Mouse (Mus musculus) kidney, adult 10 weeks (tissue): Measurements from ENCODE around the gene H2afv. TPM values are rescaled to one million over a fixed set of nuclear protein-coding genes. Genes with fewer than 3 reads are reported as not detected.

Experiments
- polyA plus RNA-seq: library from polyadenylated mRNA; stranded (reverse); fragments of 350-450 nt; fragmentation: Illumina TruSeq; extraction: RNeasy Lipid Tissue Mini Kit (QIAGEN cat#74804); gene quantifications from one replicate; pipeline ENCODE4 v1.2.3, GENCODE M21; 2014; ENCODE audit warnings: low read depth, low replicate concordance

H2afv gene
- polyA plus RNA-seq, result 19.9 TPM

GRCm38 (mm10) chr11:6444077-6444853 lies at the start of gene H2afv:
TSS of gene H2afv (minus strand) at chr11:6444443.

GRCm38 (mm10) chr11:6475867-6476484 lies 31.7 kb upstream of the H2afv start, which contains the start of gene Purb:
TSS of gene Purb (minus strand) at chr11:6475917.

GRCm38 (mm10) chr11:6414751-6415550 lies 29.3 kb downstream of the H2afv start, which contains the start of gene Ppia:
TSS of gene Ppia (plus strand) at chr11:6415443.

GRCm38 (mm10) chr11:6388726-6389413 lies 55.4 kb downstream of the H2afv start, which contains the start of gene Zmiz2:
TSS of gene Zmiz2 (plus strand) at chr11:6389074.

Other genes with a start within 250 kb of the H2afv start
- not detected for gene A730071L15Rik, start 244.4 kb downstream of the H2afv start, polyA plus RNA-seq
- gene Nudcd3, start 244.0 kb downstream of the H2afv start, polyA plus RNA-seq, result 18.5 TPM
- not detected for gene Npc1l1, start 214.3 kb downstream of the H2afv start, polyA plus RNA-seq
- 8.6 TPM for gene Ddx56, start 176.7 kb downstream of the H2afv start, polyA plus RNA-seq
- 54.6 TPM for gene Tmed4, start 169.6 kb downstream of the H2afv start, polyA plus RNA-seq
- 166 TPM for gene Ogdh, start 152.8 kb downstream of the H2afv start, polyA plus RNA-seq
- gene Zmiz2, start 55.4 kb downstream of the H2afv start, polyA plus RNA-seq, result 0.81 TPM
- gene Ppia, start 29.0 kb downstream of the H2afv start, polyA plus RNA-seq, result 1,414 TPM
- 101 TPM for gene Purb, start 31.5 kb upstream of the H2afv start, polyA plus RNA-seq
- not detected for gene Myo1g, start 76.5 kb upstream of the H2afv start, polyA plus RNA-seq
- gene Ccm2, start 102.4 kb upstream of the H2afv start, polyA plus RNA-seq, result 0.81 TPM
- not detected for gene Nacad, start 161.6 kb upstream of the H2afv start, polyA plus RNA-seq
- 0.57 TPM for gene Tbrg4, start 181.6 kb upstream of the H2afv start, polyA plus RNA-seq
- gene Wap, start 194.2 kb upstream of the H2afv start, polyA plus RNA-seq, result not detected
- gene Ramp3, start 214.1 kb upstream of the H2afv start, polyA plus RNA-seq, result not detected